Mouse (Mus musculus) ovary, postnatal 36 days (tissue): Measurements from ENCODE around the gene Pip5k1b.

Source experiments
- DNase-seq: peaks from one replicate; pipeline ENCODE4 v3.0.0; 2022; ENCODE audit warnings: low spot score, mixed read lengths

Gene Pip5k1b

DNA sequence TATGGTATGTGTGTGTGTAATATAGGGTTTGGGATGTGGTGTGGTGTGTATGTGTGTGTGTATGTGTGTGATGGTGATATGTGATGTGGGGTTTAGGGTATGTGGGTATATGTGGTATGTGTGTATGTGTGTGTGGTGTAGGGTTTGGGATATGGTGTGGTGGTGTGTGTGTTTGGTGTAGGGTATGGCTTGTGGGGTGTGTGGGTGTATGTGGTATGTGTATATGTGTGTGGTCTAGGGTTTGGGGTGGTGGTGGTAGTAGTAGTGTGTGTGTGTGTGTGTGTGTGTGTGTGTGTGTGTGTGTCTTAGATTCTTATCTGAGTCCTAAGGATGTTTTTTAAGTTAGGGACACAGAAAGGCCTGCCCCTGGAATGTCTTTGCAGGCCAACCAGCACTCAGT lies 37.3 kb downstream of the Pip5k1b start:
- DNase-seq = no peak

DNA sequence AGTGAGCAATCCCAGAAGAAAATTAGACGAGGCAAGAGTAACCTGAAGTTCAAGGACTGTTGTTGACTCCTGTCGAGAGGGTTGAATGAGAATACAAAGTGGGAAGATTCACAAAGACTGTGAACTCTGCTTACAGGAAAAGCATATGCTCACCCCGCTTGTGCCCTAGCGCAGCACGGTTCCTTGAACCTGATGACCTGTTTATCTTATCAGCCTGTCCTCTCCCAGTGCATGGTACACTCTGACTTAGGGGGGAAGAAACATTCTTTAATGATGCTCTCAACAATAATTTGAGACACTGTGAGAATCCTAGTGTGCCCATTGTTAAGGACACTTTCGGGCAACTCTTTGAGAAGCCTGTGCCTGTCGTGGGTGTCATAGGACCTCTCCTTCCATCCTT lies 38.6 kb downstream of the Pip5k1b start:
- DNase-seq = no peak

DNA sequence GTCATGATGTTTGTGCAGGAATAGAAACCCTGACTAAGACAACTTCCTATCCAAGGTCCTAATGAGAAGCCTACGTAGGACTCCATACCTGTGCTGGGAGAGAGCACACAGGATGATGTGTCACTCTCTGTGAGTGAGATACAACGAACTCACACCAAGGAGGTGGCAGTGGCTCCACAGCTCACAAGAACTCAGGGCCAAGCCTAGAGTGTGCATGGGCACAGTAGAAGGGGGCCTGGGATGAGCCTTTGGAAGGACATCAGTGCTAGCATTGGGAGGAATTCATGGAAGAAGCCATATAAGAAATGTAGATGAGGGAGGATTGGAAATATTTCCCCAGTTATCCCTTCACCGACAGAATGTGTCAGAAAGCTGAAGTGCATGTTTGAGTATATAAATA lies 39.7 kb downstream of the Pip5k1b start:
- DNase-seq = no peak

DNA sequence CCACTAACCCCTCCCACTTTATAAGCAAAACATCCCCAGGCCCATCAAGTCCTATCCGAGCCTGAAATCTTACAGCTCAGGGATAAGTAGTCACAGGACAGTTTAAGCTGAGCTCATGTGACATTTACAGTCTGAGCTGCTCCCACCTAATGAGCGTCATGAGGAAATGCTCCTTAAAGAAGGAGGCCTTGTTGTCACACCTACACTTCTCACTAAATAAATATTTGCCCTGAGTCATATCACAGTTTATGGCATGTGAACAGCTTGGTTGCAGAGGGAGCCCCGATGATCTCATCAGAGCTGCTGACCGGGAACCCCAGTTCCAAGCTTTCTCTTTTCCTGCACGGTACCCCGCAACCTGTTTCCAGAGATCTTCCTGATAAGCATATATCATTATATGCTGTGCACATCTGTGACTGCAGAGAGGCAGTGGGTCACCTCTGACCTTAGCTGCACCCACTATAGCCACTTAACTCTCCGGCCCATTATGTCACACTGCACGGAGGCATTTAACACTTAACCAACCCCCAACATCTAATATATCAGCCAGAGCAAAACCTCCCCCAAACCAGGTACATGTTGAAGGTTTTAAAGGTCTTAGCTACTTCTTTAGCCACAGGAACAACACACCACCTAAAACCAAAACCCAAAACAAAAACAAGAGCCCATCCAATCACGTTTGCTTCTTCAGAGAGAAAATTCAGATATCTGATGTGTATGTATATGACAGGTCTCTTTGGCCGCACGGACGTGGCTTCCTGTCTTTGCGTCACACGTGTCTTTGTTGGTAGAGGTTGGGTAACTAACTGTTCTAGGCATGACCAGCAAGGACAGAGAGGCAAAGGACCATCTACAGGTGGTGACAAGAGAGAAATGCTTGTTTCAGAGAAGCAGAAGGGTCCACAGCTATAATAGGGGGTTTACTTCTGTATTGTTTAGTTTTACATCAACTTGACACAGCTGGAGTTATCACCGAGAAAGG lies 40.7 kb downstream of the Pip5k1b start:
- no peak for DNase-seq

GRCm38 (mm10) chr19:24513105-24513843 lies 42.4 kb downstream of the Pip5k1b start:
- no peak for DNase-seq

GRCm38 (mm10) chr19:24511939-24512338 lies 43.7 kb downstream of the Pip5k1b start:
- DNase-seq = no peak

DNA sequence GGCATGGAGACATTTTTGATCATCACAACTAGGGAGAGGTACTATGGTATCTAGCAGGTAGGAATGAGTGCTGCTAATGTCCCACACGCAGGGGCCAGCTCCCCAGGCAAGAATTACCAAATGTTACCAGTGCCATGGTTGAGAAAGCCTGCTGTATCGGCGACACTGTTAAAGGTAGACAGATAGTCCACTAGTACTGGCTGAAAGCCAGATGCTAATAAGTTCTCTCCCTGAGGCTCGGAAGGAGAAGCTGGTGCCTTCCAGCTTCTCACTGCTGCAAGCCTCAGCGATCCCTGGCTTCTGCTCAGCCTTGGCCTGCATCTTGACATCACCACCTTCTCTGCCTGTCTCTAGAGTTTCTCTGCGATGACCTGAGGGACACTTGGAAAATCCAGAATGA lies 46.3 kb downstream of the Pip5k1b start:
- no peak for DNase-seq

DNA sequence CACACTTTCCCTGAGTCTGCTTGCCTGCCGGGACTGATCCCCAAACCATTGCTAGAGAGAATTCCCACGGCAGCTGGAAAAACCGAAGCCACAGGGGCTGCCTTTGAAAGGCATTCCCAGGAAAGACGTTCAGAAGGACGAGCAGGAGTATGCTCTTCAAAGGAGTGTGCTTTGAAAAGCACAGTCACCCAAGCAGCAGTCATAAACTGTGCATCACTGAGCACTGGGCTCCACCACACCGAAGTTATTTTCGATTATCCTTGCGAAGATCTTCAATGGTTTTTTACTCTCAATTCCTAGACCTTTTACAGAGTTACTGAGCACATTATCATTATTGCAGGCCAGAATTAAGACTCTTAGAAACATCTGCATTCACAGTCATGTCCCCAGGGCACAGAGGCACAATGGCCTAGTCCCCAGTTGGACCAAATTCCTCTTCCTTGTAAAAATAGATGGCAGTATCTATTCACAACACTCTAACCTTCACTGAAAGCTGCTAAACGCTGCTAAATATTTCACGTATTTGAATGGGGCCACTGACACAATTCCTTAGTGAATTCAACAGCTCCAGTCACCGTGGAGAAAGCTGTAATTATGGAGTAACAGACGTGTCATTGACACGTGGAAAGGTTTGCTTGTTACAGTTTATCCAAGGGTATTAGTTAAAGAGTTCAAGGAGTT lies 47.4 kb downstream of the Pip5k1b start:
- no peak for DNase-seq

DNA sequence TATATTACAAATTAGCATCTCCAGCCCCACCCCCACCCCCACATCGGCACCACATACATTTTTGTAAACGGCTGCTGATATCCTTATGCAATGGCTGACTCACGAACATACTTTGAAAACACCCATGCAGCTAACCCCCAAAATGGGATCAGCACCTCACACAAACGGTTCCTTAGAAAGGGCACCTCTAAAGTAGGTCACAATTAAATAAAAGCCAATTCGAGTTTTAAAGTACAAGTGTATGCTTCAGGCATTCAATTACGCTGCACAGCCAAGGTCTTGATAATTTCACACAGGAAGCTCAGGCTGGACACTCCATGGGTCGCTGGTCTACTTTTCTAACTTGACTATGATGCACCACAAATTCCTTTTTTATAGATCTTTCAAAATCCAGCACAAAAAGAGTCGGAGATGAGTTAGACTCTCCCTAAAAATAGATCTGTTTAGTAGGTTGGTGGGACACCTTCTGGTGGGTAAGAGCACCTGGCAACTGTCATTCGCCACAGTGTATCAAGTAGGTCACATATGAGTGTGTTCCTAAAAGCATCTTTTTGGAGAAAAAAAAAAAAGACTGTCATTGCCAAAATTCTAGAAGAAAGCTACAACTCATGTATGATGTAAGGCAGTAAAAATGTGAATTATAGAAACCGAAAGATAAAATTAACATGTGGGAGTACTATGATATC lies 52.8 kb downstream of the Pip5k1b start:
- DNase-seq = no peak

- DNase-seq = no peak
These were observed 54.1 kb downstream of the Pip5k1b start for GRCm38 (mm10) chr19:24501525-24501924.

DNA sequence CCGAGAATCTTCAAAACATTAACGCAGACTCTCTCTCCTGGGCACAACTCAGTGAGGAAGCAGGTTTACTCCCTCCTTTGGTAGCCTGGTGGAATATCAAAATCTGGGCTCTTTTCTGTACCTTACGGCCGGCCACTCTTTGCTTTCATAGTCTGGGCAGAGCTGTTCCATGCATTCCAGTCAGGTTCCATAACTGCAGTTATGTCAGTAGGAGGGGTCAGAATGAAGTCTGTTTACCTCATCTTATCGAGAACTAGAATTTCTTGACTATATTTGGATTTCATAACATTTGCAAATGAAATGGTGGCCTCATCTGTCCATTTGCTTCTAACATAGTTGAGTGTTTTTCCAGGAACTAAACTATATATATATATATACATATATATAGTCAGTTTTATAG lies 55.2 kb downstream of the Pip5k1b start:
- no peak for DNase-seq

GRCm38 (mm10) chr19:24499291-24499690 lies 56.4 kb downstream of the Pip5k1b start:
- no peak for DNase-seq

DNA sequence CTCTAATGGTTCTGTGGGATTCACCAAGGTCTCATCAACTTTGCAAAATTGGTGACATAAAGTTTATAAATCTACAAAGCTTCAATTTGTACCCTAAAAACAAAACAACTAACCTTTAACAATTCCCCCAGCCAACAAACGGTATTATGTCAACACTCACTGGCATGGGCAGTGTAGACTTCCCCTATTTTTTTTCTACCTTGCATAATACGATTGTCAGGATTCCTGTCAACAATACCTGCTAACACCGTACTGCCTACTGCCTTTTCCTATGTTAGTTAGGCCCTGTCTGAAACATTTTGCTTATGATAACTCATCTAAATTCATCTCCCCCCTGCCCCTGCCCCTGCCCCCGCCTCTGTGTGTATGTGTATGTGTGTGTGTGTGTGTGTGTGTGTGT lies 61.8 kb downstream of the Pip5k1b start:
- DNase-seq = no peak

- DNase-seq = no peak
These were observed 63.8 kb downstream of the Pip5k1b start for GRCm38 (mm10) chr19:24491824-24492223.

GRCm38 (mm10) chr19:24490275-24490674 lies 65.4 kb downstream of the Pip5k1b start:
- DNase-seq = no peak

DNA sequence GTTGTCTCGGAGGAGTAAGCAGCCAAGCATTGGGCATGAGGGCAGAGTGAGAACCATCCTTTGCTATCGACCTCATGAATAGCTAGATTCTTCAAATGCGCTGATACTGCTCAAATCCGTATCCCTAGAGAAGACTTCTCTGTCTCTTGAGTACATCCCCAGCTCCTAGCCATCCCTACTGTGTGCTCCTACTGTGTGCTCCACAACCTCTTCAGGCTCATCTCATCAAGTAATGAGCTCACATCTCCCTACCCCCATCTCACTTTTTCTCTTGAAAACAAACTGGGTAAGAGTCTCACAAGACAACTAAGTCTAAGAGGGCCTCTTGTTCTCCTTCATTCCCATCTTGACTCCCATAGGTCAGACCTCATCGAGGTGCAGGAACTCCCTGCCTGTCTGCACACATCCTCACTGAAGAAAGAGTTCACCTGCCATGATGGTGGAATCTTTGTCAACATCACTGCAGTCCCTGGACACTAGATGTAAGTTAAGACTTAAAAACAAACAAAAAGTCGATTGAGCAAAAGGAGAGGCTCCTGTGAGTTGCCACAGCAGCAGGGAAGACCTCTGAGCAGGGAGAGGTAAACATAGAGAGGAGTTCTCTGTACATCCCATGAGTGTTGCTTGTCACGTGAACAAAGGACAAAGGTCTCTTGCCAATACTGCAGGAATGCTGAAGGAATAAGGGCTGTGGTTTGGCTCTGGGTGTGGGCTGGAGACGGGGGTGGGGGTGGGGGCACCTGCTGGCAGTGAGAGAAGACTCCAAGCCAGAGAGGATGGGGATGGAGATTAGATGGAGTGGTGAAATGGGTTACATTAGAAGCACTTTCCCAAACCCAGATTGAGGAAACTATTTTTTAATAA lies 69.0 kb downstream of the Pip5k1b start:
- no peak for DNase-seq

DNA sequence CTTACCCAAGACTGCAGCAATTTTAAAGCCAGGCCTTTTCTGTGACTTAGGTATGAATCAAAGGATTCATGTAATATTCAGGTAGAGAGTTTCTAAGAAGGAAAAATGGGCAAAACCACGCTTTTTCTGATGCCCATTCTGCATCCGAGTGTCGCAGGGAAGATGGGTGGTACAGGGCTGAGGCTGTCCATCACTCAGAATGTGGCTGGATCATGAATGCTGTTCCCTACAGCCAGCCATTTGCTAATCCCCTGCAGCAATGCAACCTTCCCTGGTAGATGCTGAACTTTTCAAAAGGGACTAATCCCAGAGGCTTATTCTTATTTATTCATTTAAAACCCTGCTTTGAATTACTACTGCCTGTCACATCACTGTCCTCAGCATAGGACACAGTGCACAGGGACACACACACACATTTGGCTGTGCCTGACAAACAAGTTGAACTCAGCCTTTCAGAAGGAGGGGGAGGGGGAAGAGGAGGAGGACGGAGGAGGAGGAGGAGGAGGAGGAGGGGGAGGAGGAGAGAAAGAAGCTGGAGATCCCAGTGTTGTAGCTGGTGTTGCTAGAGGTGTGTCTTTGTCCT lies 71.0 kb downstream of the Pip5k1b start:
- no peak for DNase-seq

DNA sequence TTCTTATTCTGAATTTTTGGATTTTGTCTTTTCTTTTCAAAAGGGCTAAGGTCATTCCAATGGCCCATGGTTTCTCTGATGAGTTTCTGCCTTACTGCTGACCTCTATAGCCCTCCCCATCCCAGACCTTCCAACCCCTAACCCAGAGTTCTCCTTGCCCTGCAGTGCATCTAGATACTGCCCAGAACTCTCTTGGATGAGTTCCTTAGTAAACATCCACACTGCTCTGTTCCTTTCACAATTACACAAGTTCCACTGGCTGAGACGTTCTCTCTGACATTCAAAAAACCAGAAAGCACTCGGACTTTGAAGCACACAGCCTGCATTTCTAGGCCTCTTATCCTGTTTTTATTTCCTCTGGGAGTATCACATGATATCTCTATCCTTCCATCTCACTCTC lies 74.8 kb downstream of the Pip5k1b start:
- no peak for DNase-seq

GRCm38 (mm10) chr19:24476929-24477882 lies 78.5 kb downstream of the Pip5k1b start, which contains the start of gene Fam122a:
Gene Fam122a (minus strand): TSS chr19:24477356.
- DNase-seq = peak; percentile 95
